Mouse (Mus musculus) ES-Bruce4 (cell line): ENCODE results near the gene Spryd3.

ENCODE experiments used
- CTCF ChIP-seq: IDR thresholded peaks from one replicate; pipeline ENCODE4 v1.8.1; 2011; ENCODE audit warnings: low read depth, low read length
- EP300 ChIP-seq: IDR thresholded peaks from 2 replicates; pipeline ENCODE4 v1.6.1; 2011; ENCODE audit warnings: low read depth, low read length; ENCODE audit not compliant: insufficient read depth
- POLR2A ChIP-seq: IDR thresholded peaks from one replicate; pipeline ENCODE4 v1.8.1; 2011; ENCODE audit warnings: low read length; ENCODE audit not compliant: insufficient read depth

DNA sequence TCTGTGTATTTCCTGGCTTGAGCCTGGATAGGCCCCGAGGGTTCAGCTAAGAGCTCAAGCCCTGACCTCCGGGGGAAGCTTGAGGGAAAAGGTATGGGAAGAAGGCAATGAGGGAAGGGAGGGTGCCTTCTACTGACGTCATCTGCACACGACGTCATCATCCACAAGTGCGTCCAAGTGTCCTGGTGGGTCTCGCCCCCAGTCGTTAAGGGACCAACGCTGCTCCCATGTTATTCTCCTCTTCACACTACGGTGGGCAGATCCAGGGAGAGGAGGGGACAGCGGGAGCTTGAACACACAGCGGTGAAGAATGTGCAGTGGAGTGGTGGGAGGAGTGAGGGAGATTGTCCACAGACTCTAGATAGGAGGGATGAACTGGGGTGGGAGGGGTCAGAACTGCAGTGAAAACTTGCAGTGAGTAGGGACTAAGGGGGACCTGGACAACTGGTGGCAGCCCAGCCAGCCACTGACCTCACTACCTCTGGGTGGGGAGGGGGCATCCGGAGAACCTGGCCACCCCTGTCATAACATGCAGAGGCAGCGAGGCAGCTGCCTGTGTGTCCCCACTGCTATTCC, 32.6 kb downstream of the Spryd3 start:
- TF ChIP-seq CTCF (no peak), EP300 (no peak), POLR2A (no peak)
